Mouse (Mus musculus) neural tube, embryonic 15.5 days (tissue): ENCODE results near the gene Wdr90. TPM values are rescaled to one million over a fixed set of nuclear protein-coding genes. Genes with fewer than 3 reads are reported as not detected.
A peak's percentile ranks its signal among the peaks of the same experiment; 100 is the strongest.

Source experiments
- ATAC-seq: fragments of 200-750 bp; cut with Nextera tagmentation; 2 replicates; pipeline ENCODE4 v1.8.0; 2017; ENCODE audit warnings: mild to moderate bottlenecking, moderate TSS enrichment, moderate library complexity; ENCODE audit not compliant: low FRiP score
- H3K27ac ChIP-seq: fragments of 300-500 bp; sonication (generic); replicated peaks from 2 replicates; pipeline ENCODE4 v1.5.1; 2015; ENCODE audit warnings: mild to moderate bottlenecking, inconsistent platforms
- H3K27me3 ChIP-seq: fragments of 300-500 bp; sonication (generic); replicated peaks from 2 replicates; pipeline ENCODE4 v1.6.1; 2015; ENCODE audit warnings: inconsistent platforms
- H3K36me3 ChIP-seq: fragments of 300-500 bp; sonication (generic); 2 replicates; pipeline ENCODE4 v1.6.1; 2015; ENCODE audit warnings: inconsistent platforms
- H3K4me1 ChIP-seq: fragments of 300-500 bp; sonication (generic); 2 replicates; pipeline ENCODE4 v1.6.1; 2015; ENCODE audit warnings: inconsistent platforms
- H3K4me2 ChIP-seq: fragments of 300-500 bp; sonication (generic); 2 replicates; pipeline ENCODE4 v1.6.1; 2015; ENCODE audit warnings: inconsistent platforms, mild to moderate bottlenecking, moderate library complexity
- H3K4me3 ChIP-seq: fragments of 300-500 bp; sonication (generic); replicated peaks from 2 replicates; pipeline ENCODE4 v1.5.1; 2015; ENCODE audit warnings: mild to moderate bottlenecking, inconsistent platforms
- H3K9ac ChIP-seq: fragments of 300-500 bp; sonication (generic); replicated peaks from 2 replicates; pipeline ENCODE4 v1.6.1; 2015; ENCODE audit warnings: mild to moderate bottlenecking, inconsistent platforms
- H3K9me3 ChIP-seq: fragments of 300-500 bp; sonication (generic); replicated peaks from 2 replicates; pipeline ENCODE4 v1.6.1; 2016; ENCODE audit warnings: inconsistent platforms
- WGBS: fragments of 180-500 bp; shearing (Covaris S2); methylation state at CpG from one replicate; pipeline ENCODE4 v1.1.7; 2015; ENCODE audit warnings: mixed read lengths; 5-methylcytosine and 5-hydroxymethylcytosine counted together
- polyA plus RNA-seq: library from polyadenylated mRNA; unstranded; fragments of >200 nt; fragmentation: Nextera tagmentation; extraction: Ambion mirVana; gene quantifications from 2 replicates; pipeline ENCODE4 v1.2.1, GENCODE M21; 2015

Wdr90 gene
- polyA plus RNA-seq, 1 experiment from 2014 or later, result 15.5 TPM

GRCm38 (mm10) chr17:25827546-25828222 lies 33.6 kb downstream of the Wdr90 start:
- Histone ChIP-seq H3K9ac (peak overlapping the region; percentile 77; the same call in 1 of the 2 replicates), H3K27me3 (no peaks in the 10 kb centered on the region), H3K36me3 (peaks cover 43% of the 10 kb centered on the region), H3K4me3 (no peak overlapping the region), H3K27ac (0 out of 2 replicates have a peak overlapping the region, but pooled peaks have one; percentile 94), H3K4me1 (peaks cover 85% of the 10 kb centered on the region), H3K9me3 (no peaks in the 10 kb centered on the region), H3K4me2 (peak overlapping the region; percentile 98; the same call in 1 of the 2 replicates)
- no peak for ATAC-seq
- 84% methylated on average over 22 of the region's 22 CpGs for WGBS

GRCm38 (mm10) chr17:25827011-25827410 lies 34.3 kb downstream of the Wdr90 start:
- no peak for ATAC-seq
- no peaks in the 10 kb centered on the region for H3K9me3 ChIP-seq
- 0 out of 2 replicates have a peak overlapping the region, but pooled peaks have one; percentile 7 for H3K9ac ChIP-seq
- no peak overlapping the region for H3K4me2 ChIP-seq
- H3K4me1 ChIP-seq, result peaks cover 83% of the 10 kb centered on the region
- no peak overlapping the region for H3K4me3 ChIP-seq
- WGBS, result 96% methylated on average over 13 of the region's 13 CpGs
- H3K36me3 ChIP-seq, result peaks cover 43% of the 10 kb centered on the region
- no peak overlapping the region for H3K27ac ChIP-seq
- no peaks in the 10 kb centered on the region for H3K27me3 ChIP-seq

GRCm38 (mm10) chr17:25825984-25826570 lies 35.2 kb downstream of the Wdr90 start:
- Histone ChIP-seq H3K27ac (no peak overlapping the region), H3K4me3 (no peak overlapping the region; the same call in 1 of the 2 replicates), H3K9me3 (no peaks in the 10 kb centered on the region), H3K27me3 (no peaks in the 10 kb centered on the region), H3K4me1 (peaks cover 74% of the 10 kb centered on the region), H3K36me3 (peaks cover 36% of the 10 kb centered on the region), H3K9ac (no peak overlapping the region), H3K4me2 (no peak overlapping the region)
- ATAC-seq, result no peak
- WGBS, result 97% methylated on average over 27 of the region's 27 CpGs

GRCm38 (mm10) chr17:25825311-25825710 lies 36.0 kb downstream of the Wdr90 start:
- no peak for ATAC-seq
- 0 out of 2 replicates have a peak overlapping the region, but pooled peaks have one; percentile 3 for H3K4me3 ChIP-seq
- WGBS, result 94% methylated on average over 6 of the region's 6 CpGs
- no peaks in the 10 kb centered on the region for H3K9me3 ChIP-seq
- H3K9ac ChIP-seq, result no peak overlapping the region
- peaks cover 66% of the 10 kb centered on the region for H3K4me1 ChIP-seq
- H3K27ac ChIP-seq, result no peak overlapping the region
- peak overlapping the region; percentile 98 for H3K4me2 ChIP-seq
- peaks cover 30% of the 10 kb centered on the region for H3K36me3 ChIP-seq
- peaks cover under 1% of the 10 kb centered on the region for H3K27me3 ChIP-seq

- peaks cover 58% of the 10 kb centered on the region for H3K4me1 ChIP-seq
- WGBS, result 75% methylated on average over 17 of the region's 17 CpGs
These were observed 36.7 kb downstream of the Wdr90 start for GRCm38 (mm10) chr17:25824362-25825142.

GRCm38 (mm10) chr17:25823452-25823851 lies 37.8 kb downstream of the Wdr90 start, which contains the start of gene Wdr24:
TSS of gene Wdr24 (plus strand) at chr17:25823627.
- WGBS, result under 1% methylated on average over 18 of the region's 18 CpGs
- peaks cover 53% of the 10 kb centered on the region for H3K4me1 ChIP-seq
- ATAC-seq, result peak; percentile 71

More at GRCm38 (mm10) chr17:25824362-25825142, 36.7 kb downstream of the Wdr90 start:
- Histone ChIP-seq H3K27me3 (peaks cover 8% of the 10 kb centered on the region), H3K4me2 (peak overlapping the region; percentile 98), H3K9me3 (no peaks in the 10 kb centered on the region), H3K27ac (0 out of 2 replicates have a peak overlapping the region, but pooled peaks have one; percentile 83), H3K4me3 (peak overlapping the region; percentile 65), H3K36me3 (peaks cover 32% of the 10 kb centered on the region), H3K9ac (peak overlapping the region; percentile 81)
- no peak for ATAC-seq

GRCm38 (mm10) chr17:25818851-25819780 lies 42.2 kb downstream of the Wdr90 start:
- Histone ChIP-seq H3K27me3 (peaks cover 38% of the 10 kb centered on the region), H3K27ac (no peak overlapping the region), H3K4me2 (no peak overlapping the region), H3K9me3 (no peaks in the 10 kb centered on the region), H3K9ac (no peak overlapping the region), H3K4me1 (peaks cover 14% of the 10 kb centered on the region), H3K36me3 (peaks cover 37% of the 10 kb centered on the region), H3K4me3 (no peak overlapping the region)
- no peak for ATAC-seq
- WGBS, result 12% methylated on average over 46 of the region's 46 CpGs

More at GRCm38 (mm10) chr17:25823452-25823851, 37.8 kb downstream of the Wdr90 start, which contains the start of gene Wdr24:
- Histone ChIP-seq H3K27me3 (peaks cover 19% of the 10 kb centered on the region), H3K36me3 (peaks cover 38% of the 10 kb centered on the region), H3K4me3 (peak within 1 kb of the TSS; percentile 65), H3K27ac (peak within 1 kb of the TSS; percentile 83), H3K9me3 (no peaks in the 10 kb centered on the region), H3K9ac (peak within 1 kb of the TSS; percentile 81), H3K4me2 (peak within 1 kb of the TSS; percentile 98)

GRCm38 (mm10) chr17:25817662-25818061 lies 43.6 kb downstream of the Wdr90 start:
- peaks cover 38% of the 10 kb centered on the region for H3K27me3 ChIP-seq
- no peak overlapping the region for H3K9ac ChIP-seq
- H3K27ac ChIP-seq, result no peak overlapping the region
- no peak overlapping the region for H3K4me2 ChIP-seq
- ATAC-seq, result no peak
- H3K4me3 ChIP-seq, result no peak overlapping the region
- WGBS, result 88% methylated on average over 11 of the region's 11 CpGs
- peaks cover 37% of the 10 kb centered on the region for H3K36me3 ChIP-seq
- no peaks in the 10 kb centered on the region for H3K9me3 ChIP-seq
- H3K4me1 ChIP-seq, result peaks cover 20% of the 10 kb centered on the region

GRCm38 (mm10) chr17:25813471-25813870 lies 47.8 kb downstream of the Wdr90 start:
- H3K4me1 ChIP-seq, result peaks cover 48% of the 10 kb centered on the region
- H3K27ac ChIP-seq, result no peak overlapping the region; the same call in 1 of the 2 replicates
- no peak for ATAC-seq
- H3K27me3 ChIP-seq, result peaks cover 19% of the 10 kb centered on the region
- WGBS, result 2% methylated on average over 20 of the region's 20 CpGs
- peaks cover 21% of the 10 kb centered on the region for H3K36me3 ChIP-seq
- no peaks in the 10 kb centered on the region for H3K9me3 ChIP-seq
- H3K4me3 ChIP-seq, result peak overlapping the region; percentile 14
- peak overlapping the region; percentile 47 for H3K4me2 ChIP-seq
- peak overlapping the region; percentile 29; the same call in 1 of the 2 replicates for H3K9ac ChIP-seq

- Histone ChIP-seq H3K27me3 (no peaks in the 10 kb centered on the region), H3K36me3 (no peaks in the 10 kb centered on the region), H3K9ac (no peak overlapping the region), H3K4me2 (peak overlapping the region; percentile 94), H3K27ac (no peak overlapping the region), H3K4me1 (peaks cover 56% of the 10 kb centered on the region), H3K9me3 (no peaks in the 10 kb centered on the region), H3K4me3 (peak overlapping the region; percentile 96)
- 78% methylated on average over 4 of the region's 4 CpGs for WGBS
- ATAC-seq, result no peak
These were observed 50.4 kb downstream of the Wdr90 start for GRCm38 (mm10) chr17:25810890-25811289.
